Mouse (Mus musculus) ovary, adult 18-20 months (tissue): Measurements from ENCODE around the gene Gprc5c.
"Not testable (repeated sequence)": the region's sequence is repeated elsewhere in the genome, so short reads cannot be mapped to it uniquely, and the experiment has no call there.

ENCODE experiments used
- DNase-seq: peaks from one replicate; pipeline ENCODE4 v3.0.0; 2022; ENCODE audit warnings: low spot score, mixed read lengths

Gprc5c gene

GRCm38 (mm10) chr11:114907567-114907966 lies 56.6 kb downstream of the Gprc5c start:
- DNase-seq, result no peak

- no peak for DNase-seq
Measured at GRCm38 (mm10) chr11:114908086-114908485, 57.1 kb downstream of the Gprc5c start.

- not testable (repeated sequence) for DNase-seq
Measured at GRCm38 (mm10) chr11:114909538-114909937, 58.6 kb downstream of the Gprc5c start.

GRCm38 (mm10) chr11:114912847-114913246 lies 61.9 kb downstream of the Gprc5c start:
- DNase-seq, result peak; percentile 13

- no peak for DNase-seq
Measured at GRCm38 (mm10) chr11:114914978-114915377, 64.0 kb downstream of the Gprc5c start.

- no peak for DNase-seq
Measured at GRCm38 (mm10) chr11:114917120-114917519, 66.2 kb downstream of the Gprc5c start.
